Mouse (Mus musculus) E14TG2a.4 (cell line): ENCODE data around the gene Nlrc3.

ENCODE experiments used
- CTCF ChIP-seq: conservative IDR thresholded peaks from 2 replicates; pipeline ENCODE4 v1.5.1; 2014; ENCODE audit warnings: low read length
- POU5F1 ChIP-seq: IDR thresholded peaks from 2 replicates; pipeline ENCODE4 v1.6.1; 2014; ENCODE audit warnings: low read length, borderline replicate concordance

- TF ChIP-seq CTCF (no peak), POU5F1 (no peak)
Measured at GRCm38 (mm10) chr16:3896046-3896445, 80.4 kb downstream of the Nlrc3 start.
